Mouse (Mus musculus) heart, adult 8-10 months (tissue): ENCODE results near the gene Insc. TPM values are rescaled to one million over a fixed set of nuclear protein-coding genes. Genes with fewer than 3 reads are reported as not detected.

Source experiments
- total RNA-seq, 4 experiments: library from RNA; stranded (reverse); gene quantifications; 2 replicates each; pipeline ENCODE4 v1.2.4; 2022

Insc gene
- total RNA-seq, 4 experiments from 2014 or later, result 0.14 to 0.90 (median 0.28) TPM

Other genes with a start within 250 kb of the Insc start
- under 1 TPM; 0.19 to 0.85 (median 0.42) TPM for gene Cyp2r1, start 180.7 kb upstream of the Insc start, total RNA-seq
- not detected for gene Calca, start 107.3 kb upstream of the Insc start, total RNA-seq
- under 1 TPM in 2 of 4 experiments, not detected in 2; 0.56 to 0.97 TPM for gene Calcb, start 25.1 kb upstream of the Insc start, total RNA-seq